Mouse (Mus musculus) limb, embryonic 14.5 days (tissue): Measurements from ENCODE around the gene Prkch. TPM values are rescaled to one million over a fixed set of nuclear protein-coding genes. Genes with fewer than 3 reads are reported as not detected.

ENCODE experiments used
- ATAC-seq: fragments of 200-750 bp; cut with Nextera tagmentation; 2 replicates; pipeline ENCODE4 v1.8.0; 2017; ENCODE audit warnings: low read depth, moderate number of reproducible peaks, moderate TSS enrichment; ENCODE audit not compliant: low FRiP score
- DNase-seq: peaks from one replicate; pipeline ENCODE4 v3.0.0-alpha.2; 2015; ENCODE audit warnings: low spot score
- H3K27ac ChIP-seq: fragments of 300-500 bp; sonication (generic); replicated peaks from 2 replicates; pipeline ENCODE4 v1.5.1; 2014; ENCODE audit warnings: low read depth, mild to moderate bottlenecking, low read length, moderate library complexity, mixed read lengths
- H3K27me3 ChIP-seq: fragments of 300-500 bp; sonication (generic); 2 replicates; pipeline ENCODE4 v1.6.1; 2014; ENCODE audit warnings: low read length, mixed read lengths; ENCODE audit not compliant: control insufficient read depth, insufficient read depth
- H3K36me3 ChIP-seq: fragments of 300-500 bp; sonication (generic); 2 replicates; pipeline ENCODE4 v1.6.1; 2014; ENCODE audit warnings: mild to moderate bottlenecking, low read length, moderate library complexity, mixed read lengths; ENCODE audit not compliant: control insufficient read depth, insufficient read depth
- H3K4me1 ChIP-seq: fragments of 300-500 bp; sonication (generic); 2 replicates; pipeline ENCODE4 v1.6.1; 2014; ENCODE audit warnings: antibody characterized with exemption, low read length, mixed read lengths; ENCODE audit not compliant: control insufficient read depth, insufficient read depth
- H3K4me2 ChIP-seq: fragments of 300-500 bp; sonication (generic); replicated peaks from 2 replicates; pipeline ENCODE4 v1.6.1; 2014; ENCODE audit warnings: low read depth, mild to moderate bottlenecking, low read length, moderate library complexity; ENCODE audit not compliant: severe bottlenecking
- H3K4me3 ChIP-seq: fragments of 300-500 bp; sonication (generic); replicated peaks from 2 replicates; pipeline ENCODE4 v1.5.1; 2014; ENCODE audit warnings: low read length
- H3K9ac ChIP-seq: fragments of 300-500 bp; sonication (generic); 2 replicates; pipeline ENCODE4 v1.6.1; 2014; ENCODE audit warnings: mild to moderate bottlenecking, low read depth, low read length, moderate library complexity; ENCODE audit not compliant: severe bottlenecking
- H3K9me3 ChIP-seq: fragments of 300-500 bp; sonication (generic); 2 replicates; pipeline ENCODE4 v1.6.1; 2016; ENCODE audit warnings: low read length; ENCODE audit not compliant: control insufficient read depth
- POLR2A ChIP-seq: fragments of 200-500 bp; IDR thresholded peaks from 2 replicates; pipeline ENCODE4 v1.8.0; 2012; ENCODE audit warnings: inconsistent platforms, mild to moderate bottlenecking, moderate library complexity, borderline replicate concordance; ENCODE audit not compliant: insufficient read depth, insufficient read length; ENCODE audit errors: extremely low read depth
- WGBS: fragments of 180-500 bp; shearing (Covaris S2); extraction: QIAGEN DNeasy Blood & Tissue Kit; methylation state at CpG from one replicate; pipeline ENCODE4 v1.1.7; 2014; 5-methylcytosine and 5-hydroxymethylcytosine counted together
- polyA plus RNA-seq, 2 experiments: library from polyadenylated mRNA; depleted of rRNA in 1 of 2; stranded (reverse) in 1 of 2; unstranded in 1 of 2; fragments of >200 nt; fragmentation: Nextera tagmentation in 1 of 2; extraction: Ambion mirVana in 1 of 2; gene quantifications; 2 replicates each; pipeline versions ENCODE4 v1.2.1 to v1.2.3; 2012 to 2014

Prkch gene
- polyA plus RNA-seq, 2 experiments = 9.3 to 17.2 TPM

- no peaks in the 10 kb centered on the region for H3K9me3 ChIP-seq
- ATAC-seq = no peak
- WGBS = 75% methylated on average over 6 of the region's 6 CpGs
Measured at GRCm38 (mm10) chr12:73670739-73671138, 86.1 kb downstream of the Prkch start.

GRCm38 (mm10) chr12:73671540-73671939 lies 86.9 kb downstream of the Prkch start:
- Histone ChIP-seq H3K4me1 (peaks cover 6% of the 10 kb centered on the region), H3K27me3 (no peaks in the 10 kb centered on the region), H3K9me3 (no peaks in the 10 kb centered on the region), H3K27ac (no peak overlapping the region), H3K36me3 (no peaks in the 10 kb centered on the region), H3K4me3 (no peak overlapping the region), H3K4me2 (no peak overlapping the region), H3K9ac (no peak overlapping the region)
- no peak for TF ChIP-seq POLR2A
- WGBS = 56% methylated on average over 3 of the region's 3 CpGs
- ATAC-seq = no peak
- DNase-seq = no peak

More at GRCm38 (mm10) chr12:73670739-73671138, 86.1 kb downstream of the Prkch start:
- Histone ChIP-seq H3K36me3 (no peaks in the 10 kb centered on the region), H3K4me1 (peaks cover 6% of the 10 kb centered on the region), H3K27ac (no peak overlapping the region), H3K27me3 (no peaks in the 10 kb centered on the region), H3K4me3 (no peak overlapping the region), H3K4me2 (no peak overlapping the region), H3K9ac (no peak overlapping the region)
- TF ChIP-seq POLR2A = no peak
- no peak for DNase-seq

- Histone ChIP-seq H3K27me3 (no peaks in the 10 kb centered on the region), H3K9me3 (no peaks in the 10 kb centered on the region), H3K4me2 (no peak overlapping the region), H3K27ac (no peak overlapping the region), H3K9ac (no peak overlapping the region), H3K4me3 (no peak overlapping the region), H3K36me3 (no peaks in the 10 kb centered on the region), H3K4me1 (peaks cover 6% of the 10 kb centered on the region)
- no peak for ATAC-seq
- no peak for TF ChIP-seq POLR2A
- 55% methylated on average over 4 of the region's 4 CpGs for WGBS
- DNase-seq = no peak
Measured at GRCm38 (mm10) chr12:73672007-73672406, 87.4 kb downstream of the Prkch start.

- WGBS = 76% methylated on average over 7 of the region's 7 CpGs
- Histone ChIP-seq H3K27me3 (no peaks in the 10 kb centered on the region), H3K36me3 (no peaks in the 10 kb centered on the region)
Measured at GRCm38 (mm10) chr12:73673783-73674182, 89.2 kb downstream of the Prkch start.

GRCm38 (mm10) chr12:73675212-73675611 lies 90.6 kb downstream of the Prkch start:
- WGBS = 64% methylated on average over 4 of the region's 4 CpGs
- ATAC-seq (no peak), DNase-seq (no peak)
- peaks cover 6% of the 10 kb centered on the region for H3K4me1 ChIP-seq
- no peak for TF ChIP-seq POLR2A
- H3K9me3 ChIP-seq = no peaks in the 10 kb centered on the region
- H3K36me3 ChIP-seq = no peaks in the 10 kb centered on the region
- H3K4me2 ChIP-seq = no peak overlapping the region
- no peak overlapping the region for H3K27ac ChIP-seq
- H3K27me3 ChIP-seq = no peaks in the 10 kb centered on the region
- H3K4me3 ChIP-seq = no peak overlapping the region
- no peak overlapping the region for H3K9ac ChIP-seq

More at GRCm38 (mm10) chr12:73673783-73674182, 89.2 kb downstream of the Prkch start:
- H3K27ac ChIP-seq = no peak overlapping the region
- ATAC-seq (no peak), DNase-seq (no peak)
- no peak overlapping the region for H3K4me2 ChIP-seq
- TF ChIP-seq POLR2A = no peak
- no peaks in the 10 kb centered on the region for H3K9me3 ChIP-seq
- peaks cover 6% of the 10 kb centered on the region for H3K4me1 ChIP-seq
- no peak overlapping the region for H3K4me3 ChIP-seq
- H3K9ac ChIP-seq = no peak overlapping the region

GRCm38 (mm10) chr12:73679400-73679801 lies 94.8 kb downstream of the Prkch start:
- Histone ChIP-seq H3K9me3 (no peaks in the 10 kb centered on the region), H3K36me3 (no peaks in the 10 kb centered on the region), H3K27me3 (no peaks in the 10 kb centered on the region), H3K9ac (no peak overlapping the region), H3K4me3 (no peak overlapping the region), H3K27ac (no peak overlapping the region), H3K4me2 (no peak overlapping the region), H3K4me1 (no peaks in the 10 kb centered on the region)
- WGBS = 35% methylated on average over 7 of the region's 7 CpGs
- ATAC-seq (no peak), DNase-seq (no peak)
- TF ChIP-seq POLR2A = no peak
